Mouse (Mus musculus) T-helper 2 cell (primary cell): ENCODE results near the gene Gm6356.
"Not testable (repeated sequence)": the region's sequence is repeated elsewhere in the genome, so short reads cannot be mapped to it uniquely, and the experiment has no call there.

ENCODE experiments used
- in situ Hi-C: fragments of 300-600 bp; cut with MboI, MseI; formaldehyde crosslinking; loops from one replicate; pipeline ENCODE4 v1.15.1; 2025; ENCODE audit warnings: high pct_unique_total_duplicates

The Gm6356 gene

DNA sequence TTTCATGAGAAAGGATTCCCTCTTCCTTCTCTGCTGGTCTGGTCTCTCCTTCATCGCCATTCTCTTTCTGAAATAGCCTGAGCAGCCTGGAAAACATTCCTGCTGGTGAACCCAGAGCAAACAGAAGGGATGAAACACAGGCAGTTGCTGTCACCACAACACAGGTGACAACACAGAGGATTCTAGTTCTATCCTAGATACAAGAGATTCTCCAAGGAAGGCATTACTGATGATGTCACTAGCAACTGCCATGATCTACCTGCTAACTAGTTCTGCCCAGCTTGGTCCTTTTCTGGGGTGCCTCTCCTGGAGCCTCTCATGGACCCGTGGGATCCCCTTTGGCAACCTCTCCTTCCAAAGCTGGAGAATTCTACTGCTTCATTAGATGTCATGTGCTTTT lies at the start of gene Gm6356:
TSS of gene Gm6356 (minus strand) at position 101 of the 400 bp plus-strand sequence.
- in situ Hi-C loops: not testable (repeated sequence)
